Mouse (Mus musculus) lung, adult 18-20 months (tissue): ENCODE results near the gene Gm21992.

Experiments used
- DNase-seq, 2 experiments: peaks; one replicate each; pipeline ENCODE4 v3.0.0; 2022; ENCODE audit warnings: mixed read lengths in 2 of 2

The Gm21992 gene

DNA sequence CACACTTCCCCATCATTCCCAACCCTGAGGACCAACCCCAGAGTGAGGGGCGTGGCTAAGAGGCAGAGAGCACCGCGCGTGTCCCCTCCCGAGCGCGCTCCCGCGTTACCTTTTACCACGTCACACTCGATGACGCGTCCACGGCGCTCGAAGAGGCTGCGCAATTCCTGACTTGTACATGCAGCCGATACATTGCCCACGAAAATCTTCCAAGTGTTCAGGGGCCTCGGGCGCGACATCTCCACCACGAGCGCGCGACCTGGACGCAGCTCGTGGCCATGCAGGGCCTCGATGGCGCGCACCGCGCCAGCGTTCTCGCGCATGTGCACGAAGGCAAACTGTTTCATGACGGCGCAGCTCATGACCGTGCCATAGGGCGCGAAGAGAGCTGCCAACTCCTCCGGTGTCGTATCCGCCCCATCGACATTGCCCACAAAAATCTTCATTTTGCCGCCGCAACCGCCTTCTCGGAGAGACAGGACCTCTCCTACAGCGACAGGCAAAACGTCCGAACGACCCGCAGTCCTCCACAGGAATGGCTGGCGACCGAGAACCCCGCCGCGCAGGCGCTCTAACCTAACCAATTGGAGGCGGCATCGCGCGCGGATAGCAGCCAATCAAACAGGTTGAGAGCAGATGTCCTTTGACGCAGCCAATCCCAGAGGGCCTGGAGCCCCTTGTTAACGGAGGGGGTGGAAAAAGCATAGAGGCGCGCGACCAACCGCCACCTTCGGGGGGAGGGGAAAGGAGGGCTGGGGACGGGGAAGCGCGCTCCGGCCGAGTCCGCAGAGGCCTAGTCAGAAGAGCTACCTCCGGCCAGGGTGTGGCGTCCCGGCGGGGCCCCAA, at the start of gene Gm21992, which contains the start of gene Rbm14:
Gm21992 (minus strand) TSS at position 550 of the 846 bp plus-strand sequence.
Rbm14 (minus strand) TSS at position 572 of the 846 bp plus-strand sequence.
- peak; percentile 99 for DNase-seq

GRCm38 (mm10) chr19:4859081-4859480, 47.7 kb upstream of the Gm21992 start:
- no peak for DNase-seq

DNA sequence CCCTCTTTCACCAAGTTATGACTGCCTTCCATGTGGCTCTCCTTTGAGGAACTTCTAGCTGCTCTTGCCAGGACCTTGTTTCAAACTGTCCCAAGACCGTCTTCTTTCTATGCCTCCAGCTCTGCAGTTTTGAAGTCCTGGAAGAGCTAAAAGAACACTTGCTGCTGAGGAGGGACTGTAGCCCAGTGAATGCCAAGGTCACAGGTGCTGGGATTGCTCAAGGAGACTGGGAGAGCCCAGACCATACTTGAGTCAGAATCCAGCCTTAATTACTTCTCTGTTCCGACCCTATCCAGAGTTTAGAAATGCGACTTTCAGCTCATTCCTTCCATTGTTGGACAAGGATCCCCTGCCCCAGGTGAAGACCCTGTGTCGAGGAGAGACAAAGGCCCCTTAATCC, 44.5 kb upstream of the Gm21992 start:
- no peak for DNase-seq

- DNase-seq, result no peak
These were observed 44.0 kb upstream of the Gm21992 start for GRCm38 (mm10) chr19:4855470-4855820.

GRCm38 (mm10) chr19:4854552-4855469, 43.4 kb upstream of the Gm21992 start, which contains the start of gene Ctsf:
TSS of gene Ctsf (plus strand) at chr19:4855130.
- peak; percentile 90 to 91 for DNase-seq

- no peak for DNase-seq
These were observed 38.9 kb upstream of the Gm21992 start for GRCm38 (mm10) chr19:4850281-4850680.

GRCm38 (mm10) chr19:4849800-4850199, 38.4 kb upstream of the Gm21992 start:
- no peak for DNase-seq

GRCm38 (mm10) chr19:4847490-4847889, 36.1 kb upstream of the Gm21992 start:
- peak; percentile 29 to 53 for DNase-seq

DNA sequence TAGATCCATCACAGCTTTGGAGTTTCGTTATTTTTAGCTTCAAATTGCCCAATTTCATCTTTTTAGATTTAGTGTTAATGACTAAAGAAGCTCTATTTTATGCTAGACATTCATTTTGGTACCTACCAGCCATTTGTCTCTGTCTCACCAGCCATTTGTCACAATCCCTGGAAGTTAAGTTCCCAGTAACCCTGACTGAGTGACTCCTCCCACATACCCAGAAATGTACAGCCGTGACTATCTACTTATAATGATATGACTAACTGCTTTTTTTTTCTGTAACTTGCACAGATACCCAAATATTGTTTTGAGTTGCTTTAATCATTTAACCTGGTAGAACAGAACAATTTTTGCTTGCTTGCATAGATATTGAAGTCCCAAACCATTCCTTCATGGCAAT, 34.4 kb upstream of the Gm21992 start:
- no peak for DNase-seq

DNA sequence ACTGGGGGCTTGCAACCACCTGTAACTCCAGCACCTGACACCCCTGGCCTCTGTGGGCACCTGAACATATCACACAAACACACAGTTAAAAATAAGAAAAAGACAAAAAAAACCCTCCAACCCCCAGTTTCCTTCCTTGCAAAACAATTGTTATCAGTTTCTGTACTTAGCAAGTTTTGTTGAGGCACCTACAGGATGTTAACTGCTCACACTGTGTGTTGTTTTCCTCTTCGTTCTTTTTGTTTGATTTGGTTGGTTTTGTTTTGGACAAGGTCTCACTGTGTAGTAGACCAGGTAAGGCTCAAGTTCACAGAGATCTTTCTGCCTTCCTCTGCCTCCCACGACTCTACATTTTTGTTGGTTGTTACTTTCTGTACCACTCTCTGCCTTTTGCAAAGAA, 31.2 kb upstream of the Gm21992 start:
- no peak for DNase-seq

- no peak for DNase-seq
These were observed 29.4 kb upstream of the Gm21992 start for GRCm38 (mm10) chr19:4840848-4841247.

DNA sequence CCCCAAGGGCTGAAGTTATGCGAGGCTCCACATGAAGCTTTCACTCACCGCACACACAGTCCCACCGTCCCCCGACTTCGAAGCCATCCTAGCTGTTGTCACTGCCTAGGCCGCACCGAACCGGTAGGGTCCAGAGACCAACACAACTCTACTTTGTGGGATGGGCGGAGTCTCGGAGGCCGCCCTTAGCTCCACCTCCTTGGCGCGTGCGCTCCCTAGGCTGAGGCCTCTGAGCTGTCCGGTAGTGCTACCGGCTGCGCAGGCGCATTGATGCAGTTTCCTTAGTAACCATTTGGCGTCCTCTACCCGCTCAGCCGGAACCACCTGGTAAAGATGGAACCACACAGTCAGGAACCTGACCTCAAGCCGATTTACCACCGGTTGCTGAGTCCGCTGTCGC, 27.7 kb upstream of the Gm21992 start, which contains the start of the genes Ccs and Ccdc87:
Ccs (minus strand) TSS at position 184 of the 400 bp plus-strand sequence.
Ccdc87 (plus strand) TSS at position 218 of the 400 bp plus-strand sequence.
- DNase-seq, result peak; percentile 98

DNA sequence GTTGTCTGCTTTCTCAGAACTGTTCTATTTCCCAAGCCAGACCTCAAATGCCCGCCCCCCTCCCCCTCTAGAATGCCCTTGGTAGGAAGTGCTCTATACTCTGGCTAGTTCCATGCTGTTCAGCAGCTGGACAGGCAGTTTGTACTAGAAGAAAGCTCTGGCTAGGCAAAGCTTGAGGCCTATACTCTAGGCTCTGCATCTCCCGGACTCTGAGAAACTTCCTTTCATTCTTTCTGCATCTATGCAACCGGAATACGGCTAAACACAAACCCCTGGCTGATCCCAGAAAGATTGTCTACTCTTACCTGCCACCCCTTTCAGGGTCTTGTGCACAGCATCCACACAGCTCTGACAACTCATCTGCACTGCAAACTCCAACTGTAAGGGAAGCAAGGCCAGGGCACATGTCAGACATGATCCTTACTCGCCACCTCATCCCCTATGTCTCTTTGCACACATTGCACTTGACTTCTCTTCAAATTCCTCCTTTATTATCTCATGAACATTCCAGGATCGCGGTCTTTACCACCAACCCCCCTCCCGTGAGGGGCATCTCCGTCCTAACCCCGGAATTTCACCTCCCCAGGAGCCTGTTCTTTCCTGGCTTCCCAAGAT, 27.2 kb upstream of the Gm21992 start:
- DNase-seq, result no peak

- DNase-seq, result no peak
These were observed 25.6 kb upstream of the Gm21992 start for GRCm38 (mm10) chr19:4837049-4837448.

- peak in 1 of 2 experiments; percentile 29 for DNase-seq
These were observed 24.7 kb upstream of the Gm21992 start for GRCm38 (mm10) chr19:4836096-4836495.

GRCm38 (mm10) chr19:4833977-4834376, 22.6 kb upstream of the Gm21992 start:
- peak in 1 of 2 experiments; percentile 38 for DNase-seq

DNA sequence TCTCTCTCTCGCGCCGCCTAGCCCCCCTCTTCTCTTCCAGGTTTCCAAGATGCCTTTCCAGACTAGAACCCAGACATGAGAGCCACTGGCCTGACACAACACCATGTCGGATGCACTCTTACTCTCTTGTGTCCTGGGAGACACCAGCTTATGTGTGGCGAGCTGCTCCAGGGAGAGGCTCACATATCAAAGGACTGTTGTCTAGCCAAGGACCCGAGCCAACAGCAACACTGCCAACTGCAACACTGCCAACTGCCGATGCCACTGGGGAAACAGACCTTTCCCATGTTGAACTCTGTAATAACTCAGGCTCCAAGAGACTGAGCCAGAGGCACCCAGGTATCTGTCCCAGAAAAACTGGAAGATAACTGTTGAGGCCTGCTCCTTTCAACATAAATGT, 17.7 kb upstream of the Gm21992 start:
- peak; percentile 29 to 32 for DNase-seq

DNA sequence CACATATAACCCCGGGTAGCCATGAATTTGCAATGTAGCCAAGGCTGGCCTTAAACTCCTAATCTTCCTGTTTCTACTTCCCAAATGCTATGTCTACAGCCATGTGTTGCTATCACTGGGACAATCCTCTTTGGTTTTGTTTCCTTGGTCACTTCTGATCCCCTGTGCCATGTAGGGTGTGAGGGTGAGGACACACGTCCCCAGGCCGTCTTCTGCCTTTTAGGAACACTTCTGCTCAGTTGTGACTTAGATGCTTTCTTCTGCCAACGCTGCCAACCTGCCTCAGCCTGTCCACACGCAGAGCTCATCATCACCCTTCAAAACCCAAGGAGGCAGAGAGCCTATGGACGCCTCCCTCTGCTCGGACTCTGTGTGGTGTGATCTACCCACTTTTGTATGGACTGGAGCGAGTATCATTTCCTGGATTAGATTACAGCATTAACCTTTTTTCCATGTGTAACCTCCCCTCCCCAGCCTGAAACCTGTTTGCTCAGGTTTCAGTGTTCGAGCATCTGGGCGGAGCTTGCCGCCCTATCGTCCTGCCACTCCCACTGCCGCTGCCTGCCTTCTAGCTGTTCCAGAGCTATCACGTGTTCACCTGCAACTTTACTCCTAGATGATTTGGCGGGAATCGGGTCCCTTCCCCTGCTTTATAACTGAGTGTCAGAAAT, 17.2 kb upstream of the Gm21992 start:
- DNase-seq, result peak; percentile 68 to 78

DNA sequence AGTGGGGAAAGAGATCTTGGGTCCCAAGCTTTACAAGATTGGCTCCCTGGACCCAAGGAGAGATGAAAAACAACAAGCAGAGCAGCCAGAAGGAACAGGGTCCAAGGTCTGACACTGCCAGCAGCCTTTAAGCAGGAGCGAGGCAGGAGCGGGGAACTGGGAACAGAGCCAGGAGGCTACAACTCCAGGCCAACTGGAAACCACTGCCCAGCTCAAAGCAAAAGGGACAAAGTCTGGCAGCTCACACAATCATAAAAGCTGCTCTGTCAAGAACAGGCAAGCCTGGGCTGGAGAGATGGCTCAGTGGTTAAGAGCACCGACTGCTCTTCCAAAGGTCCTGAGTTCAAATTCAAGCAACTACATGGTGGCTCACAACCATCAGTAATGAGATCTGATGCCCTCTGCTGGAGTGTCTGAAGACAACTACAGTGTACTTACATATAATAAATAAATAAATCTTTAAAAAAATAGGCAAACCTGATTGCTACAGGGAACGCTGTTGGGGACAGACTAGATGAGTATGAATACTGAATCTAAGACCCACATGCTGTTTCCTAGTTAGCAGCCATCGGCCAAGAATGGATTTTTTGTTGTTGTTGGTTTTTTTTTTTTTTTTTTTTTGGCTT, 9.4 kb upstream of the Gm21992 start:
- peak; percentile 46 to 59 for DNase-seq

DNA sequence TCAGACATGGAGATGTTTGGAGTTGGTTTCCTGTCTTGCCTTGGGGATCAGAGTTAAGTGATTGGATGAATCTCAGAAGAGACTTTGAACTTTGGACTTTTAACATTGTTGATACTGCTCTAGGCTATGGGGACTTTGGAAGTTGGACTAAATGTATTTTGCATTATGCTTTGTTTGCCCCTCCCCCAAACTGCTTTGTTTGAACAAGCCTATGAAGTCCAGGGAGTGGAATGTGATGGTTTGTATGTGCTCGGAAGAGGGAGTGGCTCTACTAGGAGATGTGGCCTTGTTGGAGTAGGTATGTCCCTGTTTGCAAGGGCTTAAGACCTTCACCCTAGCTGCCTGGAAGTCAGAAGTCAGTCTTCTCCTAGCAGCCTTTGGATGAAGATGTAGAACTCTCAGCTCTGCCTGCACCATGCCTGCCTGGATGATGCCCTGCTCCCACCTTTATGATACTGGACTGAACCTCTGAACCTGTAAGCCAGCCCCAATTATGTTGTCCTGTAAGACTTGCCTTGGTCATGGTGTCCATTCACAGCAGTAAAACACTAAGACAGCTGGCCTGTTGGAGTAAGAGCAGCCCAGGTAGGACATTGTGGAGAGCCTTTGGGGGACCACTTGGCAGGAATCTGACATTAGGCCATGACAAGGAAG, 5.9 kb upstream of the Gm21992 start:
- no peak for DNase-seq

DNA sequence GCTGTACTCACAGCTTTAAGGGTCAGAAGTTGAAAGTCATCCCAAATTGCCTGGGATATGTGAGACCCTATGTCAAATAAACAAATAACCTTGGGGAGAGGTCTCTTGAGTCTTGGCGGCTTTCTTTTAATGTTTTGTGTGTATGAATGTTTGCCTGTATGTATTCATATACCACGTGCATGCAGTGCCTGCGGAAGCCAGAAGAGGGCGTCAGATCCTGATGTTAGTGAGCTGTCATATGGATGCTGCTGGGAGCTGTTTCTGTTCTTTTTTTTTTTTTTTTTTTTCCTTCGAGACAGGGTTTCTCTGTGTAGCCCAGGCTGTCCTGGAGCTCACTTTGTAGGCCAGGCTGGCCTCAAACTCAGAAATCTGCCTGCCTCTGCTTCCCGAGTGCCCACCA, 1.6 kb upstream of the Gm21992 start:
- no peak for DNase-seq
